8 mouse cellular contexts compared by ENCODE assay signal in the genomic region with DNA sequence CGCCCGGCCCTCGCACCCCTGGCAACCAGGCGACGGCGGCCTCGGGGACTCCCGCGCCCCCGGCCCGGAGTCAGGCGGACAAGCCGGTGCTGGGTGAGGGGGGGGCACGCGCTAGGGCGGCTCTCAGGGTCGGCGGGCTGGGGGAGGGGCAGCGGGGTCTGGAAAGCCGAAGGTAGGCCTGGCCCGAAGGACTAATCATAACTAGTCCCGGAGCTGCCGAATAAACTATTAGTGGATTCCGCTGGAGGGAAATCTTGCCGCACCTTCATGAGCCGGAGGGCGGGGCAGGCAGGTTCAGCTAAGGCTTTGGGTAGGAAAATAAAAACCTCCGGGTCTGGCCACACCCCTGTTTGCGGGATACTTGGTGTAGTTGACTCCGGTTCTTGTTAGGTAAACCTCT. TPM values are rescaled to one million over a fixed set of nuclear protein-coding genes. Genes with fewer than 3 reads are reported as not detected.
DNase-seq lines count a peak whose midpoint lies in the region; ATAC-seq lines count a peak whose summit lies in the region.
"Had no signal": no experiment of that assay in that cellular context is flagged by ENCODE, and none has a peak within 500 bp of the region (broad histone marks: within the 10 kb centered on the region; RNA-seq: fewer than 3 reads in every experiment).

No protein-coding gene starts in this region.

- H3K27ac ChIP-seq in forebrain, embryonic 15.5 days (replicated peaks) = no peak overlapping the region
- H3K27ac ChIP-seq in midbrain, embryonic 15.5 days = peak overlapping the region; percentile 39; the same call in 1 of the 2 replicates

- peak; percentile 50 for DNase-seq in kidney, adult 9 months
- no peak for DNase-seq in layer of hippocampus, adult 9-11 months

- H3K27me3 ChIP-seq in megakaryocyte, embryonic 14.5 days (replicated peaks) = peaks cover 69% of the 10 kb centered on the region
- H3K27me3 ChIP-seq in forebrain, embryonic 15.5 days = peaks cover 10% of the 10 kb centered on the region; the same call in 1 of the 2 replicates
- peaks cover 30% of the 10 kb centered on the region for H3K27me3 ChIP-seq in midbrain, embryonic 15.5 days (replicated peaks)

- 2% methylated on average over 30 of the region's 30 CpGs for WGBS in forebrain, embryonic 15.5 days
- WGBS in midbrain, embryonic 15.5 days = 1% methylated on average over 30 of the region's 30 CpGs

- no peak for ATAC-seq in megakaryocyte, adult 5-6 weeks (ENCODE audit: poor library complexity, severe bottlenecking)
- ATAC-seq in forebrain, embryonic 15.5 days (replicated peaks) = peak; percentile 39
- ATAC-seq in midbrain, embryonic 15.5 days (replicated peaks) = peak; percentile 11; the same call in 1 of the 2 replicates
- ATAC-seq in megakaryocyte progenitor cell, adult 5-6 weeks (replicated peaks; ENCODE audit: poor library complexity) = no peak

- H3K9ac ChIP-seq in forebrain, embryonic 15.5 days (replicated peaks) = peak overlapping the region; percentile 52
- peak overlapping the region; percentile 40 for H3K9ac ChIP-seq in midbrain, embryonic 15.5 days

- peaks cover 51% of the 10 kb centered on the region for H3K4me1 ChIP-seq in megakaryocyte, embryonic 14.5 days
- peaks cover 27% of the 10 kb centered on the region for H3K4me1 ChIP-seq in forebrain, embryonic 15.5 days
- peaks cover 23% of the 10 kb centered on the region for H3K4me1 ChIP-seq in midbrain, embryonic 15.5 days

- peak overlapping the region; percentile 90 for H3K4me3 ChIP-seq in megakaryocyte, embryonic 14.5 days (replicated peaks)
- H3K4me3 ChIP-seq in forebrain, embryonic 15.5 days = peak overlapping the region; percentile 54
- H3K4me3 ChIP-seq in midbrain, embryonic 15.5 days = peak overlapping the region; percentile 63

- peak overlapping the region; percentile 99 for H3K4me2 ChIP-seq in forebrain, embryonic 15.5 days (replicated peaks)
- peak overlapping the region; percentile 100 for H3K4me2 ChIP-seq in midbrain, embryonic 15.5 days

- no peaks in the 10 kb centered on the region for H3K36me3 ChIP-seq in megakaryocyte, embryonic 14.5 days (replicated peaks; ENCODE audit: low read length)
- no peaks in the 10 kb centered on the region for H3K36me3 ChIP-seq in forebrain, embryonic 15.5 days
- H3K36me3 ChIP-seq in midbrain, embryonic 15.5 days (replicated peaks) = no peaks in the 10 kb centered on the region

- no peaks in the 10 kb centered on the region for H3K9me3 ChIP-seq in megakaryocyte, embryonic 14.5 days
- no peaks in the 10 kb centered on the region for H3K9me3 ChIP-seq in forebrain, embryonic 15.5 days
- H3K9me3 ChIP-seq in midbrain, embryonic 15.5 days = no peaks in the 10 kb centered on the region

RNA-seq across cellular contexts. Expression of a gene that starts 0.6 kb away (rescaled TPM):
- 0.75 TPM in 1 of 2 replicates, not detected in the other for polyA plus RNA-seq in megakaryocyte, embryonic 14.5 days (2012; ENCODE audit: insufficient read depth, low replicate concordance)
- not detected in 2 replicates for total RNA-seq in megakaryocyte, adult 5-6 weeks (2015)
- total RNA-seq in megakaryocyte, adult 5-6 weeks (2017) = not detected in 2 replicates
- polyA plus RNA-seq in forebrain, embryonic 15.5 days (2015; fragmentation: Nextera tagmentation; extraction: Ambion mirVana) = 5.6 and 5.8 TPM in 2 replicates
- polyA plus RNA-seq in midbrain, embryonic 15.5 days (2015; fragmentation: Nextera tagmentation; extraction: Ambion mirVana) = 5.6 and 6.4 TPM in 2 replicates
- total RNA-seq in megakaryocyte progenitor cell, adult 5-6 weeks (2015) = 0.32 TPM in 1 of 2 replicates, not detected in the other
- total RNA-seq in megakaryocyte progenitor cell, adult 5-6 weeks (2017) = not detected in 2 replicates
- total RNA-seq: neutrophil, adult 5-6 weeks had no signal

RNA-seq across cellular contexts. Expression of a gene that starts 11.8 kb away (rescaled TPM):
- not detected in 2 replicates for polyA plus RNA-seq in megakaryocyte, embryonic 14.5 days (2012; ENCODE audit: insufficient read depth, low replicate concordance)
- total RNA-seq in megakaryocyte, adult 5-6 weeks (2015) = not detected in 2 replicates
- total RNA-seq in megakaryocyte, adult 5-6 weeks (2017) = 0.07 TPM in 1 of 2 replicates, not detected in the other
- polyA plus RNA-seq in forebrain, embryonic 15.5 days (2015; fragmentation: Nextera tagmentation; extraction: Ambion mirVana) = 6.4 and 7.5 TPM in 2 replicates
- 3.3 TPM in 2 replicates for polyA plus RNA-seq in midbrain, embryonic 15.5 days (2015; fragmentation: Nextera tagmentation; extraction: Ambion mirVana)
- total RNA-seq in megakaryocyte progenitor cell, adult 5-6 weeks (2015) = 0.22 TPM in 1 of 2 replicates, not detected in the other
- total RNA-seq in megakaryocyte progenitor cell, adult 5-6 weeks (2017) = not detected in 2 replicates
- total RNA-seq: neutrophil, adult 5-6 weeks had no signal

RNA-seq across cellular contexts. Expression of a gene that starts 14.4 kb away (rescaled TPM):
- polyA plus RNA-seq in megakaryocyte, embryonic 14.5 days (2012; ENCODE audit: insufficient read depth, low replicate concordance) = 2,079 and 2,119 TPM in 2 replicates
- 575 and 614 TPM in 2 replicates for total RNA-seq in megakaryocyte, adult 5-6 weeks (2015)
- 561 and 596 TPM in 2 replicates for total RNA-seq in megakaryocyte, adult 5-6 weeks (2017)
- 1,167 and 1,257 TPM in 2 replicates for polyA plus RNA-seq in forebrain, embryonic 15.5 days (2015; fragmentation: Nextera tagmentation; extraction: Ambion mirVana)
- 1,022 and 1,040 TPM in 2 replicates for polyA plus RNA-seq in midbrain, embryonic 15.5 days (2015; fragmentation: Nextera tagmentation; extraction: Ambion mirVana)
- 1,355 and 1,412 TPM in 2 replicates for total RNA-seq in megakaryocyte progenitor cell, adult 5-6 weeks (2015)
- 1,221 and 1,257 TPM in 2 replicates for total RNA-seq in megakaryocyte progenitor cell, adult 5-6 weeks (2017)

RNA-seq across cellular contexts. Expression of a gene that starts 22.5 kb away (rescaled TPM):
- polyA plus RNA-seq in megakaryocyte, embryonic 14.5 days (2012; ENCODE audit: insufficient read depth, low replicate concordance) = 116 and 124 TPM in 2 replicates
- 140 and 156 TPM in 2 replicates for total RNA-seq in megakaryocyte, adult 5-6 weeks (2015)
- 56.4 and 64.9 TPM in 2 replicates for total RNA-seq in megakaryocyte, adult 5-6 weeks (2017)
- 79.6 and 92.2 TPM in 2 replicates for polyA plus RNA-seq in forebrain, embryonic 15.5 days (2015; fragmentation: Nextera tagmentation; extraction: Ambion mirVana)
- 77.6 and 86.6 TPM in 2 replicates for polyA plus RNA-seq in midbrain, embryonic 15.5 days (2015; fragmentation: Nextera tagmentation; extraction: Ambion mirVana)
- total RNA-seq in megakaryocyte progenitor cell, adult 5-6 weeks (2015) = 106 and 114 TPM in 2 replicates
- total RNA-seq in megakaryocyte progenitor cell, adult 5-6 weeks (2017) = 46.2 and 56.3 TPM in 2 replicates

RNA-seq across cellular contexts. Expression of a gene that starts 28.4 kb away (rescaled TPM):
- polyA plus RNA-seq in megakaryocyte, embryonic 14.5 days (2012; ENCODE audit: insufficient read depth, low replicate concordance) = not detected in 2 replicates
- total RNA-seq in megakaryocyte, adult 5-6 weeks (2015) = not detected in 2 replicates
- not detected in 2 replicates for total RNA-seq in megakaryocyte, adult 5-6 weeks (2017)
- polyA plus RNA-seq in forebrain, embryonic 15.5 days (2015; fragmentation: Nextera tagmentation; extraction: Ambion mirVana) = 0.28 and 0.56 TPM in 2 replicates
- polyA plus RNA-seq in midbrain, embryonic 15.5 days (2015; fragmentation: Nextera tagmentation; extraction: Ambion mirVana) = 0.58 and 0.59 TPM in 2 replicates
- not detected in 2 replicates for total RNA-seq in megakaryocyte progenitor cell, adult 5-6 weeks (2015)
- total RNA-seq in megakaryocyte progenitor cell, adult 5-6 weeks (2017) = not detected in 2 replicates

Comparison
In these comparisons a context has a peak if more than half of its experiments do, and no peak if none do; other contexts are left out.
1. ATAC-seq: peak in forebrain, embryonic 15.5 days (single experiment) and midbrain, embryonic 15.5 days (single experiment); none in megakaryocyte, adult 5-6 weeks (single experiment) and megakaryocyte progenitor cell, adult 5-6 weeks (single experiment).
2. Peak in every context shown above with its lines, with median percentiles within 50 percentile points of each other: H3K4me3 ChIP-seq.